Mouse (Mus musculus) heart, embryonic 14.5 days (tissue): ENCODE data around the gene 1110012L19Rik. TPM values are rescaled to one million over a fixed set of nuclear protein-coding genes. Genes with fewer than 3 reads are reported as not detected.
"Not testable (repeated sequence)": the region's sequence is repeated elsewhere in the genome, so short reads cannot be mapped to it uniquely, and the experiment has no call there.

Source experiments
- ATAC-seq: fragments of 200-750 bp; cut with Nextera tagmentation; 2 replicates; pipeline ENCODE4 v1.8.0; 2017; ENCODE audit warnings: low read depth, moderate TSS enrichment; ENCODE audit not compliant: insufficient number of reproducible peaks, insufficient read depth, low FRiP score
- H3K27ac ChIP-seq, 2 experiments: fragments of 200-500 bp in 1 of 2; fragments of 300-500 bp in 1 of 2; sonication (generic) in 1 of 2; replicated peaks in 1 of 2; 2 replicates each; pipeline ENCODE4 v1.5.1; 2012 to 2014; ENCODE audit warnings: low read depth in 2 of 2, low read length in 2 of 2, control low read depth in 1 of 2, mild to moderate bottlenecking in 1 of 2, mixed read lengths in 1 of 2; ENCODE audit not compliant: control insufficient read depth in 1 of 2, insufficient read depth in 1 of 2
- H3K27me3 ChIP-seq: fragments of 300-500 bp; sonication (generic); 2 replicates; pipeline ENCODE4 v1.6.1; 2014; ENCODE audit warnings: mild to moderate bottlenecking, low read length, control low read depth; ENCODE audit not compliant: control insufficient read depth, insufficient read depth
- H3K36me3 ChIP-seq: fragments of 300-500 bp; sonication (generic); 2 replicates; pipeline ENCODE4 v1.6.1; 2014; ENCODE audit warnings: mild to moderate bottlenecking, control low read depth, low read length, mixed read lengths; ENCODE audit not compliant: control insufficient read depth, insufficient read depth
- H3K4me1 ChIP-seq, 2 experiments: fragments of 200-500 bp in 1 of 2; fragments of 300-500 bp in 1 of 2; sonication (generic) in 1 of 2; 2 replicates each; pipeline ENCODE4 v1.6.1; 2012 to 2014; ENCODE audit warnings: low read length in 2 of 2, control low read depth in 1 of 2, mixed read lengths in 1 of 2; ENCODE audit not compliant: control insufficient read depth in 2 of 2, insufficient read depth in 2 of 2
- H3K4me2 ChIP-seq: fragments of 300-500 bp; sonication (generic); 2 replicates; pipeline ENCODE4 v1.6.1; 2014; ENCODE audit warnings: mild to moderate bottlenecking, low read length
- H3K4me3 ChIP-seq, 2 experiments: fragments of 200-500 bp in 1 of 2; fragments of 300-500 bp in 1 of 2; sonication (generic) in 1 of 2; 2 replicates each; pipeline ENCODE4 v1.5.1; 2012 to 2014; ENCODE audit warnings: low read length in 2 of 2, mild to moderate bottlenecking in 2 of 2, control low read depth in 1 of 2, low read depth in 1 of 2, moderate library complexity in 1 of 2; ENCODE audit not compliant: control insufficient read depth in 1 of 2, insufficient read depth in 1 of 2
- H3K9ac ChIP-seq: fragments of 300-500 bp; sonication (generic); 2 replicates; pipeline ENCODE4 v1.6.1; 2014; ENCODE audit warnings: mild to moderate bottlenecking, low read length
- H3K9me3 ChIP-seq: fragments of 300-500 bp; sonication (generic); 2 replicates; pipeline ENCODE4 v1.6.1; 2016; ENCODE audit warnings: low read length, control low read depth; ENCODE audit not compliant: control insufficient read depth
- WGBS: fragments of 180-500 bp; shearing (Covaris S2); extraction: QIAGEN DNeasy Blood & Tissue Kit; methylation state at CpG from one replicate; pipeline ENCODE4 v1.1.7; 2014; 5-methylcytosine and 5-hydroxymethylcytosine counted together
- polyA plus RNA-seq: library from polyadenylated mRNA; unstranded; fragments of >200 nt; fragmentation: Nextera tagmentation; extraction: Ambion mirVana; gene quantifications from 2 replicates; pipeline ENCODE4 v1.2.1, GENCODE M21; 2014

The 1110012L19Rik gene
- 29.0 and 33.2 TPM in 2 replicates for polyA plus RNA-seq

DNA sequence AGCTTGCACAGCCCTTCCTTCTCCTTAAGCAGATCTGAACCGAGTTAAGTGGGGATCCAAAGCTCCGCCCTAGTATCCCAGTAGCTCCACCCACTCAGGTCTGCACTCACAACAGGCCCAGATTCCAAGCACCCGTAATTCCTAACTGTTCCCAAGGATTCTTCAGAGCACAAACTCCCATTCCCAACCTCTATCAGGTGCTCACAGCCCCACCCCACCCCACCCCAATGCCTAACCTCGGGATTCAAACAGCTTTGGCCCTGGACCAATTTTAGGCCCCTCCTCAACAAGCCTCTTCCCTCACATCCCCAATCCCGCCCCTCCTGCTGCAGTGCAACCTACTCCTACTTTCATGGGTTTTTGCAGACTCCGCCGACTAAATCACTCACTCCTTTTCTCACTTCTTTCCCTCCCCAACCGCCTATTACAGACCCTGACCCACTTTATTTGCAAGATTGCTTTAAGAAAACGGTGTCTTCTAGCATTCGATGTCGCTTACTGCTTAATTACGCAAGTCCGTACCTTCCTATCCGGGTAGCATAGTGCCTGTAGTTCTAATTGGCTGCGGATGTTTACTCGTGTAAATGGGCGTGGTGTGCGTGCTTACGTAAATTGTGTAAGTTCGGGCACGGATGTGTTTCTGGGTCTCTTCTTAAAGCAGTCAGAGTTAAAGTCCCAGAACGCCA, at the start of gene 1110012L19Rik:
Gene 1110012L19Rik (plus strand): TSS at position 602 of the 686 bp plus-strand sequence.
- 15% methylated on average over 22 of the region's 22 CpGs for WGBS
- Histone ChIP-seq H3K4me2 (peak within 1 kb of the TSS; percentile 64), H3K27me3 (no peaks in the 10 kb centered on the region), H3K9me3 (no peaks in the 10 kb centered on the region), H3K4me3 (peak within 1 kb of the TSS; percentile 49 to 73), H3K27ac (peak within 1 kb of the TSS; percentile 72 to 90), H3K4me1 (0 out of 4 replicates have a peak, but pooled peaks cover 0 to 7% of the 10 kb centered on the region in 2 experiments), H3K9ac (peak within 1 kb of the TSS; percentile 77), H3K36me3 (peaks cover 14% of the 10 kb centered on the region; the same call in 1 of the 2 replicates)
- ATAC-seq = peak; percentile 86

DNA sequence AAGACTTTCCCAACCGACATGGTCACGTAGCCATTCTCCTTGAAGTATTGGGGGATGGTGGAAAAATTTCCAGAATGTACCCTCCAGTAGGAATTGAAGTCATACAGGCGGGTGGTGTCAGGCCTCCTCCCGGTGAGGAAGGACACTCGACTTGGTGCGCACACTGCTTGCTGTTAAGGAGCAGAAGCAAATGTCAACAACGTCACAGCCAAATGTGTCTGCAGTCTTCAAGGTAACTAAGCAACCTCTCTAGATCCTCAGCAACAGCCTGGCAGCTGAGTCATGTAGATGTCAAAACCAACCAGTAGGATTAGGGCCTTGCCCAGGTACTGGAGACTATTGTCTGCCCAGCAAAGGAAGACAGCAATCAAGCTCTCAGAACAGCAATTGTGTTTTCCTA, 22.7 kb upstream of the 1110012L19Rik start:
- Histone ChIP-seq H3K36me3 (peaks cover 20% of the 10 kb centered on the region), H3K4me1 (no peaks in the 10 kb centered on the region), H3K4me3 (no peak overlapping the region), H3K9ac (no peak overlapping the region), H3K27ac (no peak overlapping the region), H3K9me3 (no peaks in the 10 kb centered on the region), H3K27me3 (no peaks in the 10 kb centered on the region), H3K4me2 (no peak overlapping the region)
- ATAC-seq = no peak
- 67% methylated on average over 7 of the region's 7 CpGs for WGBS

DNA sequence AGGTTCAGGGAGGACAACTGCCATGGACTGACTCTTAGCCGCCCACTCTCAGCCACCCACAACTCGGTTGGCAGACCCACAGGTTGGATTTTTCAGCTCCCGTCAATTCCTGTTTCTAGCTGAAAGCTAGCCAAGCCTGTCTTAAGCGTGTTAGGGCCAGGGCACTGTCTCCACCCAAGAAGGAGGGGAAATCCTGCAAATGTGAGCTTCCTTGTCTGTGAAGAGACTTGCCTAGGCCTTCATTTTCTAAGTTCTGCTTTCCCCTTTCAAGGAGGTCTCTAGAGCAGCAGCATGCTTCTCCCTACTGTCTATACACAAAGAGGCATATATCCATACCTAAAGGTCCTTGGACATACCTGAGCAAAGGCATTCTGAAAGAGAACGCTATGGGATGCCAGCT, 22.2 kb upstream of the 1110012L19Rik start:
- WGBS = 82% methylated on average over 5 of the region's 5 CpGs
- no peak overlapping the region for H3K4me3 ChIP-seq
- H3K9ac ChIP-seq = no peak overlapping the region
- H3K4me2 ChIP-seq = no peak overlapping the region
- no peaks in the 10 kb centered on the region for H3K4me1 ChIP-seq
- ATAC-seq = no peak
- H3K27ac ChIP-seq = no peak overlapping the region
- H3K9me3 ChIP-seq = no peaks in the 10 kb centered on the region
- H3K36me3 ChIP-seq = peaks cover 17% of the 10 kb centered on the region
- no peaks in the 10 kb centered on the region for H3K27me3 ChIP-seq

DNA sequence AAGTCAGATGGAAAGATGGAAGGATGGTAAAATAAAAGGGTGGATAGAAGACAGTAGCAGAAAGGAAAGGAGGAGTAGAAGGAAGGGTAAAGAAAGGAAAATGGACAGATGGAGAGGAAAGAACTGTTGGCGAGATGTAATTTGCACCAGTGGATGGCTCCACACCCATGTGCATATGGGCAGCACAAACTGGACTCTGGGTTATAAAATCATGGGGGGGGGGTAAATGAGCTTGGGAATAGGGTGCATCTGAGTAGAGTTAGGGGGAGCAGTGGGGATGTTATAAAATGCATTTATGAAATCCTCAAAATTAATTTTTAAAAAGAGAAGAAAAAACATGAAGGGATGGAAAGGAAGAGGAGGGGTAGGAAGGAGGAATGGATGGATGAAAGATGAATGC, 21.5 kb upstream of the 1110012L19Rik start:
- Histone ChIP-seq H3K4me2 (peak overlapping the region; percentile 65), H3K36me3 (peaks cover 12% of the 10 kb centered on the region), H3K27me3 (no peaks in the 10 kb centered on the region), H3K9me3 (no peaks in the 10 kb centered on the region), H3K4me1 (no peaks in the 10 kb centered on the region), H3K27ac (no peak overlapping the region), H3K4me3 (peak overlapping the region; percentile 52 to 59), H3K9ac (peak overlapping the region; percentile 76)
- WGBS = 74% methylated on average over 1 of the region's 1 CpGs
- no peak for ATAC-seq

DNA sequence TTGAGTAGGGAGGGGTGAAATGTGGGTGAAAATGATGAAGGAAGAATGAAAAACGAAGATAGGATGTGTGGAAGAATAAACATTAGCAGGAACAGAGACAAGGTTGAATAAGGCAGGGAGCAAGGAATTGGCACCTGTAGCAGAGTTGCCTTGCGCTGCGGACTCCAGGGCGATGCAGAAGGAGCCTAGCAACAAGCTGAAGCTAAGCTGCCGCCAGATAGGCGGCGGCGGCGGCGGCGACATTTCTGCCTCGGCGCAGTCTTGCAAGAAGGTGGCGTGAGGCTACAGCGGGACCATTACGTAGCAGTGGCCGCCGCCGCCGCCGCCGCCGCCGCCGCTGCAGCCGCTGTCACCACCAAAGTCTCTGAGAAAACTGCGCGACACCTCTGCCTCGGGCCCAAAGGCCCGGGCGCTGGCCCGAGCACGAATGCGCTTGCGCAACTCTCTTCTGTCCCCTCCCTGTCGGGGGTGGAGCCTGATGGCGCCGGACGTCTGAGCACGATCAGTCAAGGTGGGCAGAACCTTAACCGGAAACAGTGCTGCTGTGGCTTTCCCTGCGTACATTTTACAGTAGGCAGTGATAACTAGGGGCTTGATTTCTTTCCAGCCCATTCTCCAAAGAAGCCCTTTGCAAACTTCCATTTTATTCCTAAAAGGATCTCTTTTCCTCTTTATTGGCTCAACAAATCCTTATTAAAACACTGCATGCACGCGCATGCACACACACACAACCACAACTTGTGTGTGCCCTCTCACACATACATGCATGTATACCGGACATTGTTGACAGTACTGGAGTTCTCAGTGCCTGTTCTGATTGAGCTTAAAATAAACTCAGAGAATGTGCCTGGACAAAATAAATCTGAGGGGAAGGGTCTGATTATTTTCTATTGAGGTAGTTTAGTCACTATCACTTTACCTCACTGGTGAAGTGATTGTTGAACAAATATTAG, 20.7 kb upstream of the 1110012L19Rik start, which contains the start of gene Ids:
Gene Ids (minus strand): TSS at position 424 of the 953 bp plus-strand sequence.
- Histone ChIP-seq H3K4me1 (no peaks in the 10 kb centered on the region), H3K36me3 (0 out of 2 replicates have a peak, but pooled peaks cover 5% of the 10 kb centered on the region), H3K27me3 (no peaks in the 10 kb centered on the region), H3K9me3 (no peaks in the 10 kb centered on the region), H3K4me3 (peak within 1 kb of the TSS; percentile 52 to 59), H3K27ac (peak within 1 kb of the TSS; percentile 33 to 59; a peak in 2 of 4 replicates), H3K4me2 (peak within 1 kb of the TSS; percentile 65), H3K9ac (peak within 1 kb of the TSS; percentile 76)
- peak; percentile 89 for ATAC-seq
- WGBS = 27% methylated on average over 39 of the region's 45 CpGs

DNA sequence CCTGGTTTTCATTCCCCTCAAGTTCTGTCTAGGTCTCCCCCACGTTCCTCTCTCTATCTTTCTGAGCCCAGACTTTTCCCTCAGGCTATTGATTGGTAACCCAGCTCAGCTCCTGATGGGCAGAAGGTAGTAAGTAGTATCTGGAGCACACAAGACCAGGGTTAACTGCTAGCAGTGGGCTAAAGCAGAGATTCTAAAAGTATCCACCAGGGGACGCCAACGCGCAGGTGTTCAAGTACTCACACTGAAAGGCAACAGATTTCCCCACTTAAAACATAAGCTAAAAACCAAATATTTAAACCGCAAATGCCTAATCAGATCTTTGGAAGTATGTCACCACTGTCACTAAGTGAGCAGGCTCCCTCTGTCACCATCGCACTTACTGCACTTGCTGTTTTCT, 15.9 kb upstream of the 1110012L19Rik start:
- ATAC-seq, H3K36me3 ChIP-seq, H3K27me3 ChIP-seq, H3K9me3 ChIP-seq, H3K4me1 ChIP-seq, H3K4me2 ChIP-seq, H3K27ac ChIP-seq, H3K9ac ChIP-seq, H3K4me3 ChIP-seq: not testable (repeated sequence)
- 33% methylated on average over 1 of the region's 6 CpGs for WGBS

DNA sequence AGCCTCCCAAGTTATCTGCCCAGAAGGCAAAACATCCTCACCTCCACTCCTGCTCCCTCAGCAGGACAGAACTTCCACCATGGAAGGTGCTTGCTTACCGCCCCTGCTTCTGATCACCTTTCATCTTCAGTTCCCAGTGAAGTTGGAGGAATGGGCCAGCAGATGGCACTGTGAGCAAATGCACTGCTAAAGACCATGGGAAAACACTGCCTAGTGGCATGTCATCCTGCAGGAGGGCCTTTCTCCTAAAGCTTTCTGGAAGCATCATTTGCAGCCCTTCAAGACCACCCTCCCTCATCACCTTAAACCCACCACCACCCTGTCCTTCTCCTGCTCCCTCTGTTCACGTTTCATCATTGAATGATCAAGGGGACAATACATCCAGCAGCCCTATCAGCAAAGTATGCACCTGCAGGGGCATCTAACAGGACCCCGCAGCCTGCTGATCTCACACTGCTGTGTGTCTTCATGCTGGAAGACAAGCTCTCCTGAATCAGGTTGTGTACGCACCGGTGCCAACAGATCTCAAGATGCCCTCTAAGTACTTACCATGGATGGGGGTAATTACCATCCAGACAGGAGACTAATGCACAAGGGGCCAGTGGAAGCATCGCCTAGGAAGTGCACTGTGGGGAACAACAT, 11.1 kb upstream of the 1110012L19Rik start:
- not testable (repeated sequence) for H3K4me1 ChIP-seq, H3K4me2 ChIP-seq, H3K36me3 ChIP-seq, H3K27me3 ChIP-seq, H3K4me3 ChIP-seq, ATAC-seq, H3K9ac ChIP-seq, H3K27ac ChIP-seq, H3K9me3 ChIP-seq
- WGBS = 63% methylated on average over 3 of the region's 6 CpGs
